Mouse (Mus musculus) intestine, embryonic 14.5 days (tissue): Measurements from ENCODE around the gene Sox8. TPM values are rescaled to one million over a fixed set of nuclear protein-coding genes. Genes with fewer than 3 reads are reported as not detected.

Source experiments
- ATAC-seq: fragments of 200-750 bp; cut with Nextera tagmentation; replicated peaks from 2 replicates; pipeline ENCODE4 v1.8.0; 2017; ENCODE audit warnings: low read depth, moderate number of reproducible peaks, moderate TSS enrichment, moderate library complexity; ENCODE audit not compliant: low FRiP score, low TSS enrichment
- DNase-seq: peaks from one replicate; pipeline ENCODE4 v3.0.0-alpha.2; 2018; ENCODE audit warnings: low spot score
- H3K27ac ChIP-seq: fragments of 300-500 bp; sonication (generic); 2 replicates; pipeline ENCODE4 v1.5.1; 2014; ENCODE audit warnings: low read depth, mild to moderate bottlenecking, control low read depth
- H3K27me3 ChIP-seq: fragments of 300-500 bp; sonication (generic); replicated peaks from 2 replicates; pipeline ENCODE4 v1.6.1; 2014; ENCODE audit warnings: low read length, control low read depth; ENCODE audit not compliant: control insufficient read depth, insufficient read depth
- H3K36me3 ChIP-seq: fragments of 300-500 bp; sonication (generic); 2 replicates; pipeline ENCODE4 v1.6.1; 2014; ENCODE audit warnings: low read length, control low read depth; ENCODE audit not compliant: control insufficient read depth, insufficient read depth
- H3K4me1 ChIP-seq: fragments of 300-500 bp; sonication (generic); replicated peaks from 2 replicates; pipeline ENCODE4 v1.6.1; 2014; ENCODE audit warnings: low read length, control low read depth, mixed read lengths; ENCODE audit not compliant: control insufficient read depth, insufficient read depth
- H3K4me2 ChIP-seq: fragments of 300-500 bp; sonication (generic); 2 replicates; pipeline ENCODE4 v1.6.1; 2014; ENCODE audit warnings: low read length
- H3K4me3 ChIP-seq: fragments of 300-500 bp; sonication (generic); 2 replicates; pipeline ENCODE4 v1.5.1; 2014; ENCODE audit warnings: low read depth, low read length, control low read depth, mixed read lengths
- H3K9ac ChIP-seq: fragments of 300-500 bp; sonication (generic); 2 replicates; pipeline ENCODE4 v1.6.1; 2014; ENCODE audit warnings: mild to moderate bottlenecking, low read length
- H3K9me3 ChIP-seq: fragments of 300-500 bp; sonication (generic); 2 replicates; pipeline ENCODE4 v1.6.1; 2016; ENCODE audit warnings: low read length, control low read depth; ENCODE audit not compliant: control insufficient read depth
- WGBS: fragments of 180-500 bp; shearing (Covaris S2); extraction: QIAGEN DNeasy Blood & Tissue Kit; methylation state at CpG from one replicate; pipeline ENCODE4 v1.1.7; 2014; 5-methylcytosine and 5-hydroxymethylcytosine counted together
- polyA plus RNA-seq: library from polyadenylated mRNA; unstranded; fragments of >200 nt; fragmentation: Nextera tagmentation; extraction: Ambion mirVana; gene quantifications from 2 replicates; pipeline ENCODE4 v1.2.1, GENCODE M21; 2014

The Sox8 gene
- polyA plus RNA-seq, 1 experiment from 2014 or later: 9.1 TPM

DNA sequence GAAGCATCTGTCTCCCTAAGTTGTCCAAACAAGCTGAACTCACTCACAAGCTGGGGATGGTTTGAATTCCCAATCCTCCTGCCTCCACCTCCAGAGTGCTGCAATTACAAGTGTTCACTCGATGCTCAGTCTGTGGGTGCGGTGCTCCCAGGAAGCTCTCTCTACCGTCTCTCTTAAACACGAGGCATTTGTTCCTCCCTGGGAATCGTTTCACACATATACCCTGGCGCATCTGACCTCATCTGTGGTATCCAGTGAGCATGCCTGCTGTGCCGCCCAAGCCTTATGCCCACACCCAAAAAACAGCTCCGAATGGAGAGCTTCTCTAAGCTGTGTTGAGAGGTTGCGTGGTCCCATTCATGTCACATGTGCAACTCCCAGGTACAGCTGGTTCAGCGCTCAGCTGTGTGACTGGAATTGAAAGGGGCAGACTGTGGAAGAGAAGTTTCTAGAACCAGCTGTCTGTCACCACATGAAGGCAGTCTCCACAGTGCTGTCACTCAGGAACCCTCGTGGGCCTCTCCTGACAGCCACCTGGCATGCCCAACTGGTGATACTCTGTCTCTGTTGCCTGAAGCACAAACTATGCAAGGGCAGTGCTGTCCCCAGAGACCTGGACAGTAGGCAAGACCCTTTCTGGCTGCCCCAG, 37.8 kb upstream of the Sox8 start:
- WGBS: 84% methylated on average over 11 of the region's 11 CpGs

DNA sequence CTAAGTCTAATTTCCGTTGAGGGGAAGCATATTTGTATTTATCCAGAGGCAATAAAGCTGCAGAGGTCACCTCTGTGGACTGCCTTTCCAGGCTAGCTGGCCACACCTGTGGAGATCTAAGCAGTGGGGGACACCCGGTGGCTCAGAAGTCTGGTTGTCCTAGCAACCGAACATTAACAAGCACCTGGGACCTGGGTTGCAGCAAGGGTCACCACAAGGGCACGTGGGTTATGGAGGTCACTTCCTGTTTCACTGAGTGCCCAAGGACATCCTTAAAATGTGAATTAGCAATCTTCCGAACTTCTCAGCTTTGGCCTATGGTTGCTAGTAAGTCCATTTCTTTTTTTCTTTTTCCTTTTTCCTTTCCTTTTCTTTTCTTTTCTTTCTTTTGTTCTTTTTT, 33.7 kb upstream of the Sox8 start:
- H3K9me3 ChIP-seq: no peaks in the 10 kb centered on the region
- ATAC-seq (no peak; the same call in 1 of the 2 replicates), DNase-seq (no peak)
- WGBS: 26% methylated on average over 5 of the region's 5 CpGs
- peaks cover 15% of the 10 kb centered on the region; the same call in 1 of the 2 replicates for H3K4me1 ChIP-seq
- H3K4me2 ChIP-seq: no peak overlapping the region
- no peak overlapping the region for H3K4me3 ChIP-seq
- 0 out of 2 replicates have a peak, but pooled peaks cover 6% of the 10 kb centered on the region for H3K36me3 ChIP-seq
- no peaks in the 10 kb centered on the region for H3K27me3 ChIP-seq
- H3K27ac ChIP-seq: no peak overlapping the region
- H3K9ac ChIP-seq: no peak overlapping the region

More for the DNA sequence above, 37.8 kb upstream of the Sox8 start:
- ATAC-seq (no peak), DNase-seq (no peak)
- Histone ChIP-seq H3K9me3 (no peaks in the 10 kb centered on the region), H3K9ac (no peak overlapping the region), H3K4me2 (no peak overlapping the region), H3K36me3 (peaks cover 14% of the 10 kb centered on the region; the same call in 1 of the 2 replicates), H3K4me1 (peaks cover 28% of the 10 kb centered on the region), H3K4me3 (no peak overlapping the region), H3K27me3 (no peaks in the 10 kb centered on the region), H3K27ac (0 out of 2 replicates have a peak overlapping the region, but pooled peaks have one; percentile 27)

DNA sequence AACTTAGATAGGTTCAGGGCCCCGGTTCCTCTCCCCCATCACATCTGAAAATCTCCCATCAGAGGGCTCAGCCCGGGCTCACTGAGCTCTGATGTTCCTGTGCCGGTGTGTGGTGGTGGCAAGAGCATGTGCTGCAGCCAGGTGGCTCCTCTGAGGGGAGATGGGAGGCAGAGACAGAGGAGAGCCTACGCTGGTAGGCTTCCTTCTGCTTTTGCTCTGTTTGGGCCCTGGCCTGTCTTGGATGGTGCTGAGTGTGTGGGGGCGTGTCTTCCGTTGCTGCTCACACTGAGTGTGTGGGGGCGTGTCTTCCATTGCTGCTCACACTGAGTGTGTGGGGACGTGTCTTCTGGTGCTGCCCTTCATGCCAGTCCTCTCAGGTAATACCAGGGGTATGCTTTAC, 31.9 kb upstream of the Sox8 start:
- Histone ChIP-seq H3K27ac (no peak overlapping the region), H3K4me2 (no peak overlapping the region), H3K9ac (no peak overlapping the region), H3K27me3 (no peaks in the 10 kb centered on the region), H3K4me1 (peaks cover 6% of the 10 kb centered on the region; the same call in 1 of the 2 replicates), H3K9me3 (no peaks in the 10 kb centered on the region), H3K4me3 (no peak overlapping the region), H3K36me3 (no peaks in the 10 kb centered on the region)
- no peak for ATAC-seq
- WGBS: 73% methylated on average over 8 of the region's 8 CpGs
- DNase-seq: no peak

DNA sequence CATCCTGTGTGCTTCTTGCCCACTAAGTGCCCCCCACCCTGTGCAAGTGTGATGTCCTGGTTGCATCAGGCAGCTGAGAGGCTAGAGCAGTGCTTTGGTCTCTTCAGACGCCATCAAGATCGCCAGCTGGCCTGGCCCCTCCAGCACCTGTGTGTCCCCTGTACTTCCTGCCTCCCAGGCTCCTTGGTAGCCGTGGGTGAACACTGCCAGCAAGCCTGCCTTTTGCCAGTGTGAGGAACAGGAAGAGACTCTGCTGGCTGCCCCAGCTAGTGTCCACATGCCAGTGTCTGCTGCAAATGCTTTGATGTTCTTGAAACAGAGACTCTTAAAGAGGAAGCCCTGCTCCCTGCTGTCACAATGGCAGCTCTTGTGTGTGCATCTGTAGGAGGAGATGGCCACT, 27.1 kb upstream of the Sox8 start:
- Histone ChIP-seq H3K9ac (no peak overlapping the region), H3K4me2 (no peak overlapping the region), H3K27me3 (no peaks in the 10 kb centered on the region), H3K27ac (no peak overlapping the region), H3K4me1 (no peaks in the 10 kb centered on the region), H3K36me3 (peaks cover 14% of the 10 kb centered on the region), H3K9me3 (no peaks in the 10 kb centered on the region), H3K4me3 (no peak overlapping the region)
- ATAC-seq: no peak
- 56% methylated on average over 3 of the region's 3 CpGs for WGBS
- no peak for DNase-seq

DNA sequence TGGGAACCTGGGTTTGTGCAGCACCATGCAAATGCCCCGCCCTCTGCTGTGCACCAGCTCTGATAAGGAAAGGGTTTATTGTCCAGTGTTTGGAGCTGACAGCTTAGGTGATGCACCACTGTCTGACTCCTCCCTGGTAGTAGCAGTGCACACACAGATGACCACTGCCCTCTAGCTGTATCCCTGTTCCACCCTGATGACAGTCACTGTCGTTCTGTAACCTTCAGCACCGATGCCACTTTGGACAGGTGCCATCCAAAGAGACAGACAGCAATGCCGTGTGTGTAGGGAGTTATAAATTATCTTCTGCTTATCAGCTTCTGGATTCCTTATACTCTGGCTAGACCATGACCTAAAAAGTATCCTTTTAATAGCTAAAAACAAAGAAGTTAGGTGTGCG, 25.0 kb upstream of the Sox8 start:
- H3K9ac ChIP-seq: no peak overlapping the region
- no peaks in the 10 kb centered on the region for H3K4me1 ChIP-seq
- ATAC-seq (no peak), DNase-seq (no peak)
- no peak overlapping the region for H3K4me2 ChIP-seq
- peaks cover 20% of the 10 kb centered on the region for H3K36me3 ChIP-seq
- no peaks in the 10 kb centered on the region for H3K27me3 ChIP-seq
- 63% methylated on average over 5 of the region's 5 CpGs for WGBS
- no peak overlapping the region for H3K27ac ChIP-seq
- no peaks in the 10 kb centered on the region; the same call in 1 of the 2 replicates for H3K9me3 ChIP-seq
- H3K4me3 ChIP-seq: no peak overlapping the region

DNA sequence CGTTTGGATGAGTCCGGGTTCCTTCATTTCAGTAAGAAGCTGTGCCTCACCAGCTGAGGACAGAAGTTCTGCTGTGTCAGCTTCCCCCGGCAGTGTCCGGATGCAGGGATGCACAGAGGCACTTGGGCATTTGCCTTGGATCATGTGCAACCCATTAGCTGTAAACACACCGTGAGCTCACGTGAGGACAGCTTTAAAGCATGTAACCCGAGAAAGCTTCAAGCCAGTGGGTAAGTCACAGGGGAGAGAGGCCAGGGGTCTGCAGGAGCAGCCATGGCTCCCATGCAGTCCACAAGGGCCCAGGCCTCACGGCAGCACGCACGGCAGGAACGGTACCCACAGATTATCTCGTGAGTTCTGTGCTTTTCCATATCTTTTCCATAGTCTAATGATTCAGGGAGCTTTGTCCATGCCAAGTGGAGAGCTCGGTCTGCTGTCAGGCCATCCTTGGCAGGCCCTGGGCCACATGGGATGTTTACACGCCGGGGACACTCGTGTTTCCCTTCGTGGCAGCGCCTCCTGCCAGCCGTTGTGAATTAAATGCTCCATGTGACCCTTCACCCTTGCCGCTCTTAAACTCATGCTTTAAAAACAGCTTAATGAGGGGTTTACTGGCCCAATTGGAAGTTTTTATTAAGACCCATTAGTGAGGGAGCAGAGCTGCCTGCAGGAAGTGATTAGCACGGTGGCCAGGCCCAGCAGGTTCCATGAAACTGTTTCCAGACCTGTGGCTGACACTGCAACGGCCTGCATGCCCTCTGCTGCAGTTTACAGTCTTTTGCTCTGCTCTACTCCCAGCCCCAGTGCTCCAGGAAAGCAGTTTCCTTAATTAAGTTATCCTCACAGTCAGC, 23.1 kb upstream of the Sox8 start:
- Histone ChIP-seq H3K4me2 (no peak overlapping the region), H3K27me3 (no peaks in the 10 kb centered on the region), H3K27ac (no peak overlapping the region), H3K4me3 (no peak overlapping the region), H3K4me1 (no peaks in the 10 kb centered on the region), H3K9me3 (no peaks in the 10 kb centered on the region; the same call in 1 of the 2 replicates), H3K9ac (no peak overlapping the region; the same call in 1 of the 2 replicates), H3K36me3 (peaks cover 36% of the 10 kb centered on the region)
- ATAC-seq: no peak
- WGBS: 43% methylated on average over 22 of the region's 22 CpGs
- DNase-seq: no peak

DNA sequence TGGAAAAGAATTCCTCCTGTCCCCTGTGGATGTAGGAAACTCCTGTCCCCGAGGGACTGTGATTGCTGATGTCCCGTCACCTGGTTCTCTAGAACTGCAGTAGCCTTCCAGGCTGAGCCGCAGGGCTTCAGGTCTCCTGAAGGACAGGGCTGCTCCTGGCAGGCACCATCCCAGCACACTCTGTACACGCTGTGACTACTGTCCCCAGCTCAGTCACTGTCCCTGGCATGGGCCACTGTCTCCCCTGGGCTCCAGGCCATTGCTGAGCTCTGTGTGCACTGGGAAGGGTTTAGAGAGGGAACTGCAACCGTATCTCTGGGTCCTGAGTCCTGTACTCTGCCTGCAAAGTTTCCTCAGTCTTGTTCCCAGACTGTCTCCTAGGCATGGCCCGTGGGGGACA, 21.9 kb upstream of the Sox8 start:
- no peaks in the 10 kb centered on the region for H3K4me1 ChIP-seq
- no peak overlapping the region for H3K4me2 ChIP-seq
- H3K27me3 ChIP-seq: no peaks in the 10 kb centered on the region
- H3K9me3 ChIP-seq: no peaks in the 10 kb centered on the region; the same call in 1 of the 2 replicates
- H3K27ac ChIP-seq: no peak overlapping the region
- no peak overlapping the region for H3K9ac ChIP-seq
- ATAC-seq: no peak
- DNase-seq: no peak
- H3K36me3 ChIP-seq: peaks cover 46% of the 10 kb centered on the region
- no peak overlapping the region for H3K4me3 ChIP-seq
- 91% methylated on average over 6 of the region's 6 CpGs for WGBS

DNA sequence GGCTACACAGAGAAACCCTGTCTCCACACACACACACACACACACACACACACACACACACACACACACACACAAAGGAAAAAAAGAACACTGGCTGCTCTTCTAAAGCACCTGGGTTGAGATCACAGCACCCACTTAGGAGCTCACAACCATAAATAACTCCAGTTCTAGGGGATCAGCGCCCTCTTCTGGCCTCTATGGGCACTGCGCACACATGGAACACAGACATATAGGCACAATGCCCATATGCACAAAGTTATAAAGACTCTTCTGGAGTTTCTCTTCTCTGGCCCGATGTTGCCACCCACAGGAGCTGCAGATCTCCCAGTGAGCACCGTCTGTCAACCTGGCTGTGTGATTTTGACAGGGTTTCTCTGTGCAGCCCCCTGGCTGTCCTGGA, 20.5 kb upstream of the Sox8 start:
- ATAC-seq: no peak
- no peaks in the 10 kb centered on the region for H3K4me1 ChIP-seq
- no peaks in the 10 kb centered on the region for H3K27me3 ChIP-seq
- no peak overlapping the region for H3K4me3 ChIP-seq
- no peak for DNase-seq
- H3K36me3 ChIP-seq: peaks cover 47% of the 10 kb centered on the region
- 86% methylated on average over 4 of the region's 4 CpGs for WGBS
- H3K4me2 ChIP-seq: no peak overlapping the region
- no peak overlapping the region for H3K9ac ChIP-seq
- no peaks in the 10 kb centered on the region; the same call in 1 of the 2 replicates for H3K9me3 ChIP-seq
- H3K27ac ChIP-seq: no peak overlapping the region
